Mouse (Mus musculus) CH12.LX (cell line): ENCODE measurements around the gene Zfp273. TPM values are rescaled to one million over a fixed set of nuclear protein-coding genes. Genes with fewer than 3 reads are reported as not detected.
A peak's percentile ranks its signal among the peaks of the same experiment; 100 is the strongest.

Experiments used
- DNase-seq: peaks from one replicate; pipeline ENCODE4 v3.0.0-alpha.2; 2013; ENCODE audit errors: extremely low read depth
- H3K27ac ChIP-seq: 2 replicates; pipeline ENCODE4 v1.5.1; 2012; ENCODE audit warnings: low read depth, mild to moderate bottlenecking, control low read depth, moderate library complexity; ENCODE audit not compliant: insufficient read depth
- H3K27me3 ChIP-seq: replicated peaks from 2 replicates; pipeline ENCODE3; 2012; ENCODE audit warnings: inconsistent platforms
- H3K36me3 ChIP-seq, 2 experiments: replicated peaks in 1 of 2; 2 replicates each; pipeline versions ENCODE3 to v1.6.1; 2012; ENCODE audit warnings: inconsistent platforms in 1 of 2, low read length in 1 of 2, mild to moderate bottlenecking in 1 of 2, mixed read lengths in 1 of 2, moderate library complexity in 1 of 2; ENCODE audit not compliant: control insufficient read depth in 1 of 2, insufficient read depth in 1 of 2
- H3K4me1 ChIP-seq, 2 experiments: 2 replicates each; pipeline ENCODE4 v1.6.1; 2012; ENCODE audit warnings: inconsistent platforms in 1 of 2, moderate library complexity in 1 of 2; ENCODE audit not compliant: insufficient read depth in 2 of 2, control insufficient read depth in 1 of 2
- H3K4me2 ChIP-seq: 2 replicates; pipeline ENCODE4 v1.6.1; 2012; ENCODE audit warnings: low read depth, mild to moderate bottlenecking, control low read depth; ENCODE audit not compliant: poor library complexity, insufficient read depth, severe bottlenecking
- H3K4me3 ChIP-seq, 3 experiments: fragments of 150-350 bp in 1 of 3; sonication (generic) in 1 of 3; replicated peaks in 1 of 3; 2 replicates each; pipeline versions ENCODE3 to v1.5.1; 2011 to 2012; ENCODE audit warnings: low read depth in 2 of 3, low read length in 2 of 3, mild to moderate bottlenecking in 2 of 3, moderate library complexity in 2 of 3, control low read depth in 1 of 3, improper control_type of control experiment in 1 of 3, inconsistent platforms in 1 of 3, mixed read lengths in 1 of 3; ENCODE audit not compliant: poor library complexity in 1 of 3
- H3K79me2 ChIP-seq: replicated peaks from 2 replicates; pipeline ENCODE4 v1.6.1; 2012; ENCODE audit warnings: mild to moderate bottlenecking, moderate library complexity; ENCODE audit not compliant: control insufficient read depth, poor library complexity, insufficient read depth, severe bottlenecking; ENCODE audit errors: extremely low read depth
- H3K9ac ChIP-seq: 2 replicates; pipeline ENCODE4 v1.6.1; 2012; ENCODE audit warnings: low read depth, mild to moderate bottlenecking, control low read depth, moderate library complexity; ENCODE audit not compliant: insufficient read depth
- H3K9me3 ChIP-seq: replicated peaks from 2 replicates; pipeline ENCODE3; 2012; ENCODE audit warnings: low read length, inconsistent platforms, mixed read lengths
- CTCF ChIP-seq, 2 experiments: IDR thresholded peaks in 1 of 2; conservative IDR thresholded peaks in 1 of 2; 2 replicates each; pipeline ENCODE4 v1.5.1; 2011 to 2012; ENCODE audit warnings: low read depth in 2 of 2, low read length in 2 of 2, improper control_type of control experiment in 1 of 2, inconsistent platforms in 1 of 2, mild to moderate bottlenecking in 1 of 2, moderate library complexity in 1 of 2
- IRF4 ChIP-seq: IDR thresholded peaks from 2 replicates; pipeline ENCODE4 v1.6.1; 2014; ENCODE audit warnings: low read depth, mild to moderate bottlenecking, inconsistent platforms, low read length, improper control_type of control experiment
- JUN ChIP-seq: IDR thresholded peaks from 2 replicates; pipeline ENCODE4 v1.6.1; 2011; ENCODE audit warnings: low read depth, mild to moderate bottlenecking, low read length, improper control_type of control experiment, moderate library complexity; ENCODE audit not compliant: insufficient read depth
- PAX5 ChIP-seq: IDR thresholded peaks from 2 replicates; pipeline ENCODE4 v1.6.1; 2012; ENCODE audit warnings: low read length, inconsistent platforms, mixed read lengths
- POLR2A ChIP-seq: IDR thresholded peaks from 2 replicates; pipeline ENCODE4 v1.6.1; 2011; ENCODE audit warnings: low read depth, mild to moderate bottlenecking, improper control_type of control experiment, low read length
- POLR2AphosphoS2 ChIP-seq: IDR thresholded peaks from 2 replicates; pipeline ENCODE4 v1.6.1; 2011; ENCODE audit warnings: low read depth, low read length, improper control_type of control experiment
- RAD21 ChIP-seq: IDR thresholded peaks from 2 replicates; pipeline ENCODE4 v1.6.1; 2011; ENCODE audit warnings: low read depth, mild to moderate bottlenecking, low read length, improper control_type of control experiment, moderate library complexity
- SMC3 ChIP-seq: IDR thresholded peaks from 2 replicates; pipeline ENCODE4 v1.6.1; 2011; ENCODE audit warnings: low read depth, low read length, improper control_type of control experiment
- TBP ChIP-seq: conservative IDR thresholded peaks from 2 replicates; pipeline ENCODE4 v1.6.1; 2011; ENCODE audit warnings: low read depth, low read length, improper control_type of control experiment
- UBTF ChIP-seq: IDR thresholded peaks from 2 replicates; pipeline ENCODE4 v1.6.1; 2012; ENCODE audit warnings: low read depth, mild to moderate bottlenecking, inconsistent platforms, low read length, improper control_type of control experiment, moderate library complexity
- USF2 ChIP-seq: conservative IDR thresholded peaks from 2 replicates; pipeline ENCODE4 v1.6.1; 2011; ENCODE audit warnings: low read depth, low read length, improper control_type of control experiment
- ZKSCAN1 ChIP-seq: IDR thresholded peaks from 2 replicates; pipeline ENCODE4 v1.6.1; 2012; ENCODE audit warnings: low read depth, inconsistent platforms, low read length, improper control_type of control experiment, borderline replicate concordance
- dilution Hi-C: fragments of 300-500 bp; cut with MboI; formaldehyde crosslinking; loops from 2 replicates; pipeline ENCODE4 v1.14.3; 2020; ENCODE audit warnings: low sequenced_read_pairs; ENCODE audit not compliant: extremely low pct_unique_long_range_greater_than_20kb, extremely low pct_ligation_motif_present
- in situ Hi-C: fragments of 300-500 bp; cut with MboI; formaldehyde crosslinking; loops from 3 replicates; pipeline ENCODE4 v1.14.3; 2019; ENCODE audit warnings: low sequenced_read_pairs, low pct_ligation_motif_present, low pct_unique_long_range_greater_than_20kb, mixed read lengths
- polyA plus RNA-seq: library from polyadenylated mRNA; unstranded; fragments of >175 nt; gene quantifications from 2 replicates; pipeline ENCODE4 v1.2.1, GENCODE M21; 2012; ENCODE audit warnings: low read depth; ENCODE audit not compliant: insufficient read length
- total RNA-seq, 2 experiments: library from RNA; depleted of rRNA; stranded (reverse); fragments of 300-350 nt in 1 of 2; fragments of >200 nt in 1 of 2; gene quantifications; 2 replicates each; pipeline ENCODE4 v1.2.3; 2012 to 2014

Gene Zfp273
- total and polyA plus RNA-seq, 3 experiments: 1.9 to 4.5 (median 2.0) TPM

GRCm38 (mm10) chr13:67857317-67857716 is 43.8 kb downstream of the Zfp273 start:
- no peaks in the 10 kb centered on the region for H3K36me3 ChIP-seq
- H3K4me1 ChIP-seq: no peaks in the 10 kb centered on the region; a peak in 1 of 4 replicates
- H3K79me2 ChIP-seq: no peaks in the 10 kb centered on the region
- TF ChIP-seq UBTF (no peak), PAX5 (no peak), POLR2A (no peak), USF2 (no peak), SMC3 (no peak), ZKSCAN1 (no peak)
- no peak overlapping the region for H3K27ac ChIP-seq
- peaks cover 2% of the 10 kb centered on the region for H3K27me3 ChIP-seq
- in situ Hi-C loops: no loop called here
- dilution Hi-C loops: no loop called here
- no peak overlapping the region for H3K9ac ChIP-seq
- DNase-seq: no peak
- H3K9me3 ChIP-seq: no peaks in the 10 kb centered on the region
- no peak overlapping the region for H3K4me3 ChIP-seq
- H3K4me2 ChIP-seq: no peak overlapping the region

DNA sequence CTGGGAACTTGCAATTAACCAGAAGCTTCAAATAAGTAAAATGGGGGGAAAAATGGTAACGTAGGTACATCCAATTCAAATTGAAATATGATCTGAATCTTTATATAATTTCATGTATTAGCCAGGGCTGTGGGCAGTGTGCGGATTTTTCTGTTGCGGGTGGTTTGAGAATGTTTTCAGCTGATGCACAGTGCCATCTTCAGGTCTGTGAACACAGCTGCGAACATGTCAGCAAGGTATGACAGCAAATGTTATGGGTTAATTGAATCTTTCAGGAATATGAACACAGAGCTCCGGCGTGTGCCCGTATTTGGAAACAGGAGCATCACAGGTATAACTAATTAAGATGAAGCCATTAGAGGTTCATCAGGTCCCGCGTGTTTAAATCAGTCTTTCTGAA is 49.0 kb downstream of the Zfp273 start:
- no peaks in the 10 kb centered on the region for H3K9me3 ChIP-seq
- dilution Hi-C loops: no loop called here
- H3K79me2 ChIP-seq: no peaks in the 10 kb centered on the region
- no peaks in the 10 kb centered on the region for H3K27me3 ChIP-seq
- no peaks in the 10 kb centered on the region; a peak in 1 of 4 replicates for H3K4me1 ChIP-seq
- H3K27ac ChIP-seq: no peak overlapping the region
- H3K36me3 ChIP-seq: no peaks in the 10 kb centered on the region
- in situ Hi-C loops: no loop called here
- TF ChIP-seq RAD21: peak; percentile 11
- TF ChIP-seq JUN: no peak
- no peak for TF ChIP-seq TBP
- TF ChIP-seq CTCF (conservative IDR thresholded peaks at IDR 0.05 in 1 of 2, IDR thresholded peaks at IDR 0.05 in 1 of 2; ENCODE audit: low read depth in 2 of 2, low read length in 2 of 2): peak in 1 of 2 experiments; percentile 17; a peak in 1 of 4 replicates
- DNase-seq: no peak
- H3K9ac ChIP-seq: no peak overlapping the region
- H3K4me3 ChIP-seq: no peak overlapping the region
- H3K4me2 ChIP-seq: no peak overlapping the region

DNA sequence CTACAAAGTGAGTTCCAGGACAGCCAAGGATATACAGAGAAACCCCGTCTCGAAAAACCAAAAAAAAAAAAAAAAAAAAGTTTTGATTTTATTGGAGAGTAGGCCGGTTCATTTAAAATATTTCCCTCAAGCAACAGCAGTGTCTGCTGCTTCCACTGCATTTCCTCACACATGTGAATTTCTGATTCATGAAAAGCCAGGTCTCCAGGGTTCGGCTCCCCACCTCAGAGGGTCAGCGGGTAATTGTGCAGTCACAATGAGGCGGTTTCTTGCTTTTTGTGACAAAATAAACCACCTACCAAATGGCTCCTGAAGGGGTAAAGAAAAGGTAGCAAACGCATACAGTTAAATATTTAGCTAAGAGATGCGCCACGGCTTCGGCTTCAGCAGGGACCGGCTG is 49.5 kb downstream of the Zfp273 start, which contains the start of gene BC048507:
TSS of gene BC048507 (plus strand) at position 301 of the 400 bp plus-strand sequence.
- Histone ChIP-seq H3K9me3 (no peaks in the 10 kb centered on the region), H3K36me3 (no peaks in the 10 kb centered on the region), H3K79me2 (no peaks in the 10 kb centered on the region), H3K4me1 (no peaks in the 10 kb centered on the region; a peak in 1 of 4 replicates), H3K4me2 (no peak within 1 kb of the TSS), H3K27me3 (no peaks in the 10 kb centered on the region), H3K4me3 (no peak within 1 kb of the TSS), H3K9ac (no peak within 1 kb of the TSS), H3K27ac (no peak within 1 kb of the TSS)
- no peak for DNase-seq
- dilution Hi-C loops: no loop called here
- TF ChIP-seq IRF4 (no peak), POLR2A (no peak), POLR2AphosphoS2 (no peak)
- in situ Hi-C loops: no loop called here
